Mouse (Mus musculus) left cerebral cortex, postnatal 4 days (tissue): ENCODE results near the gene Cyp3a44. TPM values are rescaled to one million over a fixed set of nuclear protein-coding genes. Genes with fewer than 3 reads are reported as not detected.
"Not testable (repeated sequence)": the region's sequence is repeated elsewhere in the genome, so short reads cannot be mapped to it uniquely, and the experiment has no call there.

Source experiments
- DNase-seq: peaks from one replicate; pipeline ENCODE4 v3.0.0-alpha.2; 2022
- intact Hi-C: fragments of 180-260 bp; cut with DNase I; formaldehyde crosslinking; loops from one replicate; pipeline ENCODE4 v1.15.1; 2025
- total RNA-seq, 2 experiments: library from RNA; stranded (reverse); gene quantifications; 2 replicates each; pipeline ENCODE4 v1.2.3; 2021

Gene Cyp3a44
- total RNA-seq, result not detected

- intact Hi-C loops, DNase-seq: not testable (repeated sequence)
These were observed at the start of gene Cyp3a44 for GRCm38 (mm10) chr5:145805796-145806195. Cyp3a44 (minus strand) TSS chr5:145805874.

- DNase-seq, intact Hi-C loops: not testable (repeated sequence)
These were observed 5.4 kb downstream of the Cyp3a44 start for GRCm38 (mm10) chr5:145800229-145800628.

GRCm38 (mm10) chr5:145793232-145793631 is 12.4 kb downstream of the Cyp3a44 start:
- DNase-seq, intact Hi-C loops: not testable (repeated sequence)

- intact Hi-C loops, DNase-seq: not testable (repeated sequence)
These were observed 68.2 kb downstream of the Cyp3a44 start for GRCm38 (mm10) chr5:145737512-145737911.

Other genes with a start within 250 kb of the Cyp3a44 start
- gene Cyp3a41b, start 221.1 kb downstream of the Cyp3a44 start, total RNA-seq, result not detected
- gene Cyp3a41a, start 85.7 kb downstream of the Cyp3a44 start, total RNA-seq, result not detected
- gene Cyp3a11, start 74.1 kb upstream of the Cyp3a44 start, total RNA-seq, result not detected
- not detected for gene Cyp3a25, start 203.7 kb upstream of the Cyp3a44 start, total RNA-seq